Mouse (Mus musculus) right cerebral cortex, postnatal 14 days (tissue): ENCODE results near the gene Fbxo9.
A peak's percentile ranks its signal among the peaks of the same experiment; 100 is the strongest.

Experiments used
- DNase-seq: peaks from one replicate; pipeline ENCODE4 v3.0.0; 2022

Gene Fbxo9

GRCm38 (mm10) chr9:78064121-78064520, 44.7 kb downstream of the Fbxo9 start:
- no peak for DNase-seq

GRCm38 (mm10) chr9:78062392-78062791, 46.5 kb downstream of the Fbxo9 start:
- no peak for DNase-seq

GRCm38 (mm10) chr9:78059525-78060120, 49.2 kb downstream of the Fbxo9 start:
- no peak for DNase-seq

- no peak for DNase-seq
These were observed 54.6 kb downstream of the Fbxo9 start for GRCm38 (mm10) chr9:78054298-78054697.

GRCm38 (mm10) chr9:78053821-78054220, 55.0 kb downstream of the Fbxo9 start:
- DNase-seq = no peak

- DNase-seq = no peak
These were observed 57.2 kb downstream of the Fbxo9 start, which contains the start of gene Gcm1 for GRCm38 (mm10) chr9:78051677-78052076. Gene Gcm1, plus strand, starts transcription at chr9:78051924.

GRCm38 (mm10) chr9:78050452-78050970, 58.4 kb downstream of the Fbxo9 start:
- DNase-seq = no peak

GRCm38 (mm10) chr9:78046755-78047154, 62.1 kb downstream of the Fbxo9 start:
- no peak for DNase-seq

- no peak for DNase-seq
These were observed 63.7 kb downstream of the Fbxo9 start for GRCm38 (mm10) chr9:78045171-78045570.

- peak; percentile 77 for DNase-seq
These were observed 69.9 kb downstream of the Fbxo9 start for GRCm38 (mm10) chr9:78038755-78039489.

GRCm38 (mm10) chr9:78035831-78036230, 73.0 kb downstream of the Fbxo9 start:
- no peak for DNase-seq

- DNase-seq = no peak
These were observed 73.6 kb downstream of the Fbxo9 start for GRCm38 (mm10) chr9:78035296-78035695.

GRCm38 (mm10) chr9:78032930-78033329, 75.9 kb downstream of the Fbxo9 start:
- DNase-seq = no peak
